Mouse (Mus musculus): ENCODE measurements around the gene Txnrd1. TPM values are rescaled to one million over a fixed set of nuclear protein-coding genes. Genes with fewer than 3 reads are reported as not detected.
A peak's percentile ranks its signal among the peaks of the same experiment; 100 is the strongest.

Txnrd1 gene
- total RNA-seq (2021): 106 and 115 TPM in 2 replicates
- long read RNA-seq, experiment 1, transcript Txnrd1-208 (15 exons, 2,297 nt): major isoform, 101 of 175 reads
- long read RNA-seq, experiment 1, transcript Txnrd1-201 (14 exons, 3,325 nt): minor isoform, 9 of 175 reads
- long read RNA-seq, experiment 1, transcript Txnrd1-206 (14 exons, 3,531 nt): minor isoform, 37 of 175 reads
- long read RNA-seq, experiment 1, partial matches to known transcripts: 21 of 175 reads
- long read RNA-seq, experiment 1, other reads (novel, unspliced or antisense): 7 of 175 reads
- long read RNA-seq, experiment 2, transcript Txnrd1-208 (15 exons, 2,297 nt): major isoform, 82 of 117 reads
- long read RNA-seq, experiment 2, transcript Txnrd1-201 (14 exons, 3,325 nt): minor isoform, 5 of 117 reads
- long read RNA-seq, experiment 2, transcript Txnrd1-206 (14 exons, 3,531 nt): minor isoform, 17 of 117 reads
- long read RNA-seq, experiment 2, partial matches to known transcripts: 6 of 117 reads
- long read RNA-seq, experiment 2, other reads (novel, unspliced or antisense): 7 of 117 reads

GRCm38 (mm10) chr10:82833926-82834325 is at the start of gene Txnrd1:
Gene Txnrd1, plus strand, starts transcription at chr10:82833951.
- DNase-seq: no peak

DNA sequence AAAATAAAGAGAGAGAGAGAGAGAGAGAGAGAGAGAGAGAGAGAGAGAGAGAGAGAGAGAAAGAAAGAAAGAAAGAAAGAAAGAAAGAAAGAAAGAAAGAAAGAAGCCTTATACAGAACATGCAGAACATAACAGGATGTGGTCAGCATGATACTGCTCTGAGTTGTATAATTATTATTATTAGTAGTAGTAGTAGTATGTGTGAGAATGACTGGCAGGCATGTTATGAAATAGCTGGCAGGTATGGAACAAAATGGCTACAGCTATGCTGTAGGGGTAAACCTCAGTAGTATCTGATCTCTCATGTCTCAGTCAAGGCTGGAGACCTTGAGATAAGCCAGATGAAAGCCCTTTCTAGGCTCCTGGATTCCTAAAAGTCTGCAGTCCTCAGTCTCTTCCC is 44.6 kb upstream of the Txnrd1 start:
- DNase-seq: no peak

GRCm38 (mm10) chr10:82790504-82790903 is 43.2 kb upstream of the Txnrd1 start:
- no peak for DNase-seq

DNA sequence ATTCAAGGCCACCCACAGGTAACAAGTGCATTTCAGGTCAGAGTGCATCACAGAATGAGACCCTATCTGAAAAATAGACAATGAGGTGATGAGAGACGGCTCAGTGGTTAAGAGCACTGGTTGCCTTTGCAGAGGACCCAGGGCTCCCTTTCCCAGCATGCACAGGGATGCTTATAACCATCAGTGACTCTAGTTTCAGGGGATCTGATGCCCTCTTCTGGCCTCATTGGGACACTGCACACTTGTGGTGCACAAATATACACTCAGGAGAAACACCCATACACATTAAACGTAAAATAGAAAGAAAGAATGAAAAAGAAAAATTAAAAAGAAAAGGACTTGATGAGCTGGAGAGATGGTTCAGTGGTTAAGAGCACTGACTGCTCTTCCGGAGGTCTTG is 42.0 kb upstream of the Txnrd1 start:
- no peak for DNase-seq

DNA sequence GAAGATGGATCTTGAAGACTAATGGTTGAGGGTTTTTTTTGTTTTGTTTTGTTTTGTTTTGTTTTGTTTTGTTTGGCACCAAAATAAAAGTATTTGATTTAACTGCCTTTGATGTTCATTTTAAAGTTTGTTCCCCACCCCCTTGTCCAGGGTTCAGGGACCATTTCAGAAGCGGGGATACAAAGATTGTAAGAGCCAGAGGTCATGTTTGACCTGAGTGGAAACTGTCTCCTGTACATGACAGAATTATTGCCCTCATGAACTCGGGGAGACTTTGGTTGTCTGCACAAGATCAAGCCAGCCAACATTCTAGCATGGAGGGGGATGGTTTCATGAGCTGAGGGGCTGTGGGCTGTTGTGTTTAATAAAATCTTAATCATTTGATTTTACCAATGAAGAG is 41.4 kb upstream of the Txnrd1 start:
- DNase-seq: no peak

- peak; percentile 76 for DNase-seq
Measured at GRCm38 (mm10) chr10:82795071-82795731, 38.5 kb upstream of the Txnrd1 start.

GRCm38 (mm10) chr10:82795767-82796166 is 38.0 kb upstream of the Txnrd1 start:
- DNase-seq: no peak

GRCm38 (mm10) chr10:82796471-82797118 is 37.2 kb upstream of the Txnrd1 start:
- no peak for DNase-seq

GRCm38 (mm10) chr10:82797119-82797491 is 36.6 kb upstream of the Txnrd1 start:
- no peak for DNase-seq

- no peak for DNase-seq
Measured at GRCm38 (mm10) chr10:82798312-82798933, 35.3 kb upstream of the Txnrd1 start.

- no peak for DNase-seq
Measured at GRCm38 (mm10) chr10:82800094-82800493, 33.7 kb upstream of the Txnrd1 start.

- DNase-seq: no peak
Measured at GRCm38 (mm10) chr10:82804396-82804795, 29.4 kb upstream of the Txnrd1 start.

DNA sequence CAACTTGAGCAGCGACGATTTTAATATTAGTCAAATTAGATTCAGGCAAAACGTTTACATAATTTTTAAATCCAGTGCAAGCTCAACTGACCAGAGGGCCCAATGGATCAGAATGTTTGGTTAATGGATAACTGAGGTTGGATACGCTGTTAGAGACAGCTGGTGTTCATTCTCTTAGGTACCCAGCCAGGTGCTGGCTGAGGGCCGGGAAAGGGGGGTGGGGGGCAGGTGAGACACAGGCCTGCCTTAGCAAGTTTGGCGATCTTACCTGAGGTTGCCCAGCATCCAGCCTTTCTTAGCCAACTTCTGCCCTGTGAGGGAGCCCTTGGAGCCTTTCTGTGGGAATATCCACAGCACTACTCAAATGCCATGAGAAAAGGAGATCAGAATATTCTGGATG is 28.6 kb upstream of the Txnrd1 start:
- no peak for DNase-seq

GRCm38 (mm10) chr10:82806414-82806813 is 27.3 kb upstream of the Txnrd1 start:
- no peak for DNase-seq

DNA sequence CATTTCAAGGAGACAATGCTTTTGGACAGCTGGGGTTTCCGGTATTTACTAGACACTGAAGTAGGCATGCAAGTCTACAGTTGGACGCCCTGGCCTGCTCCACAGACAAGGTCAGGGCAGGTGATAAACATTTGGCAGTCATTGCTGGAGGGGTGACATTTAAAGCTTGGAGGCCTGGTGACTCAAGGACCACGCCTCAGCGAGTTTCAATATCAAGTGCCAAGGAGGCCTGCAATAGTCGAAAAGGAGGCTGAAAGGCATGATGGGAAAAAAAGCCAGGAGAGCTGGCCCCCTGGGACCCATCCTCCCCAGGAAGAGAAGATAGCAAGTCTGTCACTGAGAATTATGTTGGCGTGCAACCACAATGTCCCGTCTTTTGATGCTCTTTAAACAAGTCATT is 26.5 kb upstream of the Txnrd1 start:
- peak; percentile 73 for DNase-seq

- peak; percentile 35 for DNase-seq
Measured at GRCm38 (mm10) chr10:82808155-82808554, 25.6 kb upstream of the Txnrd1 start.

DNA sequence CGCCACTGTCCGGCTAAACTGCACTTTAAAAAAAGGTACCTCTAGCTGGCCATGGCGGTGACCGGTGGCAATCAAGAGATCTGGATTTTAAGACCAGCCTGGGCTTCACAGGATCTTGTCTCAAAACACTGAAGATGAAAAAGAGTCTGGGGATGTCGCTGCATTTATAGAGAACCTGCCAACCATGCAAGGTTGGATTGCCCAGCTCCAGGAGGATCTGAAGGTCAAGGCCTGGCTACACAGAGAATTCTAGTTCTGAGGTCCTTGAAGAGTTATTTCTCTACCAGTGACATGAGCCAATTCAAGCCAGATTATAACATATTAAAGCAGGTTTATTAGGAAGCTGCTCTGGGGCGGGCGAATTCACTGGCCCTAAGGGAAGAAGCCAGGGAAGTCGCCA is 24.9 kb upstream of the Txnrd1 start:
- peak; percentile 47 for DNase-seq

- peak; percentile 30 for DNase-seq
Measured at GRCm38 (mm10) chr10:82809352-82809751, 24.4 kb upstream of the Txnrd1 start.

DNA sequence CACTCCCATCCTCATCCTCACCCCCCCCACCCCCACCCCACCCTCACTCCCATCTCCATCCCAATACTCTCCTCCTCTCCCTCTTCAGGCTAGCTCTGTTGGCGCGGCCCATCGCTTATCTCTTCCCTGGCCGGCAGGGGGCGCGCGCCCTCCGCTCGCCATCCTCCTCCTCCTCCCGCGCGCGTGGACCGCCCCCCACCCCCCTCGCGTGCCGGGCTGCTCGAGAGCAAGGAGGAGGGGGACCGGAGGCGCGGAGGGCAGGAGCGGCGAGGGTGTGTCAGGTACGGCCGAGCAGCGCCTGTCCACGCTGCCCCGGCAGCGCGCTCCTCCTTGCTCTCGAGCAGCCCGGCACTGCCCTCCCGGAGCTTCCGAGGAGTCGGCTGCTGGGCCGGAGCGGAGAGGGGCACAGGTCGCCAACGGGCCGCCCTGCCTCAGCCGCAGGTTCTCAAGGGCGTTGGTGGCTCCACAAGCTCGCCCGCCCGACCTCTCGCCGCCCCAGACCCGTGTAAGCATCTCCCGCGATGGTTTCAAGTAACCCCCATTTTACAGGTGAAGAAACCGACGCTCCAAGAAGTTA is 21.8 kb upstream of the Txnrd1 start:
- peak; percentile 90 for DNase-seq

DNA sequence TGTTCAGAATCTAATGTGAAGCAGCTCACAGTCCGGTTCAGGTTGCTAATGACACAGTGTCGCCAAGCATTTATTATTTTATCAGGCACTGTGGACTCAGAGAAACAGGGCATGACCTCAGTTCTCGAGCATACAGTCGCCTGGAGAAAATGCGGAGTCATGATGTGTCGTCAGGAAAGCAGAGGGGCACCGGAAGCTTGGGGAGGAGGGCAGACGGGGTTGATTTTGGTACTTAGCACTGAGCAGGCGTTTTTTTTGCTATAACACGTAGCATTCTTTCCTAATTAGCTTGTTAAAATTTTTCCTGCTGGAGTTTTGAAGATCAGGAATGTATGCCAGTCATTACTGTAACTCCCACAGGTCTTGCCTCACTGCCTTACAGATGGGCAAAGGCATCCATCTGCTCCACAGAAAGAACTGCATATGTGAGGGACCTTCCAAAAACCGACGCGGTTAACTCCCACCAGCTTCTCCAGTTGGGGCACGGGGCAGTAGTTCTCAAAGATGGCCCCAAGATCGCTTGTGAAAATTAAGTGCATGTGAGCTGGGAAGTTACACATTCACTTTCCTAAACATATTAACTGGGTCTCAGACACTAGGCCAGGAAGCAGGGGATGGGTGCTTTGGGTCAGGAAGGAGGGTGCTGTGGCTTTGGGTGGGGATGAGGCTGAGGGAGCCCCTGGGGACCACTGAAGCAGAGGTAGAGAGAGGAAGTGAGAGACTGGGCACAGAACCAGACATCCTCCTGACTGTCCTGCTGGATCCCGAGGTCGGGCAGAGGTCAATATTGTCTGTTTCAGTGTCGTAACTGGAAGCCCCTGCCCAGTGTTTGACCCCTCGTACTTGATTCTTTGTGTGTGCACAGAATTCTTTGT is 19.4 kb upstream of the Txnrd1 start:
- DNase-seq: peak; percentile 11

GRCm38 (mm10) chr10:82816441-82816840 is 17.3 kb upstream of the Txnrd1 start:
- DNase-seq: no peak

Data from adrenal gland, postnatal 14 days (tissue).